Mouse (Mus musculus): ENCODE results near the gene Slc35b4.

Slc35b4 gene

GRCm38 (mm10) chr6:34176864-34177247, at the start of gene Slc35b4:
Slc35b4 (minus strand) TSS chr6:34177111.
- peak; percentile 97 for DNase-seq (ENCODE audit: low read depth, low spot score)

- DNase-seq (ENCODE audit: low read depth, low spot score) = no peak
Observed at GRCm38 (mm10) chr6:34225004-34225599, 48.2 kb upstream of the Slc35b4 start.

GRCm38 (mm10) chr6:34216450-34217319, 39.8 kb upstream of the Slc35b4 start:
- peak; percentile 13 for DNase-seq (ENCODE audit: low read depth, low spot score)

GRCm38 (mm10) chr6:34205754-34206153, 28.8 kb upstream of the Slc35b4 start:
- no peak for DNase-seq (ENCODE audit: low read depth, low spot score)

- no peak for DNase-seq (ENCODE audit: low read depth, low spot score)
Observed at GRCm38 (mm10) chr6:34204971-34205572, 28.2 kb upstream of the Slc35b4 start.

- DNase-seq (ENCODE audit: low read depth, low spot score) = no peak
Observed at GRCm38 (mm10) chr6:34203503-34203902, 26.6 kb upstream of the Slc35b4 start.

GRCm38 (mm10) chr6:34194981-34195380, 18.1 kb upstream of the Slc35b4 start:
- no peak for DNase-seq (ENCODE audit: low read depth, low spot score)

- peak; percentile 79 for DNase-seq (ENCODE audit: low read depth, low spot score)
Observed at GRCm38 (mm10) chr6:34193708-34194475, 17.0 kb upstream of the Slc35b4 start.

- DNase-seq (ENCODE audit: low read depth, low spot score) = no peak
Observed at GRCm38 (mm10) chr6:34191401-34191800, 14.5 kb upstream of the Slc35b4 start.

GRCm38 (mm10) chr6:34189494-34189893, 12.6 kb upstream of the Slc35b4 start:
- DNase-seq (ENCODE audit: low read depth, low spot score) = no peak

- no peak for DNase-seq (ENCODE audit: low read depth, low spot score)
Observed at GRCm38 (mm10) chr6:34187986-34188599, 11.2 kb upstream of the Slc35b4 start.

GRCm38 (mm10) chr6:34187273-34187863, 10.5 kb upstream of the Slc35b4 start:
- no peak for DNase-seq (ENCODE audit: low read depth, low spot score)

GRCm38 (mm10) chr6:34183326-34183725, 6.4 kb upstream of the Slc35b4 start:
- DNase-seq (ENCODE audit: low read depth, low spot score) = no peak

GRCm38 (mm10) chr6:34181961-34182360, 5.0 kb upstream of the Slc35b4 start:
- DNase-seq (ENCODE audit: low read depth, low spot score) = no peak

GRCm38 (mm10) chr6:34179911-34180310, 3.0 kb upstream of the Slc35b4 start:
- no peak for DNase-seq (ENCODE audit: low read depth, low spot score)

GRCm38 (mm10) chr6:34179007-34179406, 2.1 kb upstream of the Slc35b4 start:
- no peak for DNase-seq (ENCODE audit: low read depth, low spot score)

GRCm38 (mm10) chr6:34176111-34176863, 624 bp downstream of the Slc35b4 start:
- no peak for DNase-seq (ENCODE audit: low read depth, low spot score)

GRCm38 (mm10) chr6:34174715-34175114, 2.2 kb downstream of the Slc35b4 start:
- DNase-seq (ENCODE audit: low read depth, low spot score) = no peak

- DNase-seq (ENCODE audit: low read depth, low spot score) = no peak
Observed at GRCm38 (mm10) chr6:34173251-34173650, 3.7 kb downstream of the Slc35b4 start.

- no peak for DNase-seq (ENCODE audit: low read depth, low spot score)
Observed at GRCm38 (mm10) chr6:34171748-34172457, 5.0 kb downstream of the Slc35b4 start.

All from mesoderm, embryonic 11.5 days (tissue).